Mouse (Mus musculus): Measurements from ENCODE around the gene Tigd4. TPM values are rescaled to one million over a fixed set of nuclear protein-coding genes. Genes with fewer than 3 reads are reported as not detected.

Tigd4 gene
- polyA plus RNA-seq, 1 experiment from 2014 or later: 2.7 TPM

GRCm38 (mm10) chr3:84619056-84619455 is 25.7 kb downstream of the Tigd4 start:
- 95% methylated on average over 7 of the region's 7 CpGs for WGBS
- DNase-seq (ENCODE audit: low spot score): no peak
- no peaks in the 10 kb centered on the region for H3K4me1 ChIP-seq (ENCODE audit: control insufficient read depth, insufficient read depth, low read length)
- H3K4me2 ChIP-seq (ENCODE audit: low read depth, low read length): no peak overlapping the region
- no peaks in the 10 kb centered on the region for H3K27me3 ChIP-seq (replicated peaks; ENCODE audit: control insufficient read depth, insufficient read depth, low read length)
- H3K9ac ChIP-seq (ENCODE audit: low read depth, low read length): no peak overlapping the region
- no peak overlapping the region for H3K4me3 ChIP-seq (ENCODE audit: low read depth, low read length)
- ATAC-seq (ENCODE audit: low read depth): no peak
- no peaks in the 10 kb centered on the region for H3K9me3 ChIP-seq (ENCODE audit: control insufficient read depth, low read length)
- H3K27ac ChIP-seq (replicated peaks; ENCODE audit: low read depth, low read length): no peak overlapping the region
- H3K36me3 ChIP-seq (ENCODE audit: control insufficient read depth, insufficient read depth, low read length): no peaks in the 10 kb centered on the region

GRCm38 (mm10) chr3:84619725-84620124 is 26.4 kb downstream of the Tigd4 start:
- H3K36me3 ChIP-seq (ENCODE audit: control insufficient read depth, insufficient read depth, low read length): no peaks in the 10 kb centered on the region
- H3K27me3 ChIP-seq (replicated peaks; ENCODE audit: control insufficient read depth, insufficient read depth, low read length): no peaks in the 10 kb centered on the region
- WGBS: 91% methylated on average over 6 of the region's 6 CpGs
- no peak for ATAC-seq (ENCODE audit: low read depth)
- H3K4me1 ChIP-seq (ENCODE audit: control insufficient read depth, insufficient read depth, low read length): no peaks in the 10 kb centered on the region
- no peaks in the 10 kb centered on the region for H3K9me3 ChIP-seq (ENCODE audit: control insufficient read depth, low read length)
- no peak overlapping the region for H3K9ac ChIP-seq (ENCODE audit: low read depth, low read length)
- no peak for DNase-seq (ENCODE audit: low spot score)
- H3K4me2 ChIP-seq (ENCODE audit: low read depth, low read length): no peak overlapping the region
- H3K27ac ChIP-seq (replicated peaks; ENCODE audit: low read depth, low read length): no peak overlapping the region
- H3K4me3 ChIP-seq (ENCODE audit: low read depth, low read length): no peak overlapping the region

GRCm38 (mm10) chr3:84622026-84622425 is 28.7 kb downstream of the Tigd4 start:
- 48% methylated on average over 3 of the region's 3 CpGs for WGBS
- H3K4me1 ChIP-seq (ENCODE audit: control insufficient read depth, insufficient read depth, low read length): peaks cover 3% of the 10 kb centered on the region; the same call in 1 of the 2 replicates
- DNase-seq (ENCODE audit: low spot score) (no peak), ATAC-seq (ENCODE audit: low read depth) (no peak)
- no peaks in the 10 kb centered on the region for H3K27me3 ChIP-seq (replicated peaks; ENCODE audit: control insufficient read depth, insufficient read depth, low read length)
- H3K36me3 ChIP-seq (ENCODE audit: control insufficient read depth, insufficient read depth, low read length): no peaks in the 10 kb centered on the region
- H3K27ac ChIP-seq (replicated peaks; ENCODE audit: low read depth, low read length): no peak overlapping the region
- H3K4me2 ChIP-seq (ENCODE audit: low read depth, low read length): no peak overlapping the region
- no peak overlapping the region for H3K4me3 ChIP-seq (ENCODE audit: low read depth, low read length)
- no peak overlapping the region for H3K9ac ChIP-seq (ENCODE audit: low read depth, low read length)
- no peaks in the 10 kb centered on the region for H3K9me3 ChIP-seq (ENCODE audit: control insufficient read depth, low read length)

GRCm38 (mm10) chr3:84631586-84631985 is 38.2 kb downstream of the Tigd4 start:
- Histone ChIP-seq H3K9me3 (ENCODE audit: control insufficient read depth, low read length) (no peaks in the 10 kb centered on the region), H3K27ac (replicated peaks; ENCODE audit: low read depth, low read length) (no peak overlapping the region), H3K4me3 (ENCODE audit: low read depth, low read length) (no peak overlapping the region), H3K36me3 (ENCODE audit: control insufficient read depth, insufficient read depth, low read length) (no peaks in the 10 kb centered on the region), H3K27me3 (replicated peaks; ENCODE audit: control insufficient read depth, insufficient read depth, low read length) (no peaks in the 10 kb centered on the region), H3K4me2 (ENCODE audit: low read depth, low read length) (no peak overlapping the region), H3K9ac (ENCODE audit: low read depth, low read length) (no peak overlapping the region), H3K4me1 (ENCODE audit: control insufficient read depth, insufficient read depth, low read length) (no peaks in the 10 kb centered on the region)
- no peak for ATAC-seq (ENCODE audit: low read depth)
- no peak for DNase-seq (ENCODE audit: low spot score)
- 92% methylated on average over 9 of the region's 9 CpGs for WGBS

GRCm38 (mm10) chr3:84637095-84637494 is 43.7 kb downstream of the Tigd4 start:
- WGBS: 75% methylated on average over 6 of the region's 6 CpGs
- H3K4me2 ChIP-seq (ENCODE audit: low read depth, low read length): no peak overlapping the region
- DNase-seq (ENCODE audit: low spot score) (no peak), ATAC-seq (ENCODE audit: low read depth) (no peak)
- no peak overlapping the region for H3K9ac ChIP-seq (ENCODE audit: low read depth, low read length)
- no peak overlapping the region for H3K4me3 ChIP-seq (ENCODE audit: low read depth, low read length)
- no peak overlapping the region for H3K27ac ChIP-seq (replicated peaks; ENCODE audit: low read depth, low read length)
- H3K27me3 ChIP-seq (replicated peaks; ENCODE audit: control insufficient read depth, insufficient read depth, low read length): no peaks in the 10 kb centered on the region
- no peaks in the 10 kb centered on the region for H3K36me3 ChIP-seq (ENCODE audit: control insufficient read depth, insufficient read depth, low read length)
- no peaks in the 10 kb centered on the region for H3K9me3 ChIP-seq (ENCODE audit: control insufficient read depth, low read length)
- H3K4me1 ChIP-seq (ENCODE audit: control insufficient read depth, insufficient read depth, low read length): peaks cover 6% of the 10 kb centered on the region; the same call in 1 of the 2 replicates

- H3K9me3 ChIP-seq (ENCODE audit: control insufficient read depth, low read length): no peaks in the 10 kb centered on the region
- ATAC-seq (ENCODE audit: low read depth): peak; percentile 71; the same call in 1 of the 2 replicates
- WGBS: 65% methylated on average over 12 of the region's 12 CpGs
- peaks cover 6% of the 10 kb centered on the region; the same call in 1 of the 2 replicates for H3K4me1 ChIP-seq (ENCODE audit: control insufficient read depth, insufficient read depth, low read length)
- no peak overlapping the region for H3K4me2 ChIP-seq (ENCODE audit: low read depth, low read length)
- H3K27ac ChIP-seq (replicated peaks; ENCODE audit: low read depth, low read length): no peak overlapping the region; the same call in none of the 2 replicates
- H3K27me3 ChIP-seq (replicated peaks; ENCODE audit: control insufficient read depth, insufficient read depth, low read length): no peaks in the 10 kb centered on the region
- DNase-seq (ENCODE audit: low spot score): peak; percentile 72
- no peaks in the 10 kb centered on the region for H3K36me3 ChIP-seq (ENCODE audit: control insufficient read depth, insufficient read depth, low read length)
- no peak overlapping the region for H3K4me3 ChIP-seq (ENCODE audit: low read depth, low read length)
- H3K9ac ChIP-seq (ENCODE audit: low read depth, low read length): no peak overlapping the region
Observed at GRCm38 (mm10) chr3:84637890-84638578, 44.7 kb downstream of the Tigd4 start.

GRCm38 (mm10) chr3:84638858-84639257 is 45.5 kb downstream of the Tigd4 start:
- H3K27ac ChIP-seq (replicated peaks; ENCODE audit: low read depth, low read length): no peak overlapping the region
- no peaks in the 10 kb centered on the region for H3K9me3 ChIP-seq (ENCODE audit: control insufficient read depth, low read length)
- no peak overlapping the region for H3K4me3 ChIP-seq (ENCODE audit: low read depth, low read length)
- 82% methylated on average over 4 of the region's 4 CpGs for WGBS
- no peaks in the 10 kb centered on the region for H3K36me3 ChIP-seq (ENCODE audit: control insufficient read depth, insufficient read depth, low read length)
- no peaks in the 10 kb centered on the region for H3K27me3 ChIP-seq (replicated peaks; ENCODE audit: control insufficient read depth, insufficient read depth, low read length)
- no peak overlapping the region for H3K9ac ChIP-seq (ENCODE audit: low read depth, low read length)
- no peak for DNase-seq (ENCODE audit: low spot score)
- peaks cover 6% of the 10 kb centered on the region; the same call in 1 of the 2 replicates for H3K4me1 ChIP-seq (ENCODE audit: control insufficient read depth, insufficient read depth, low read length)
- no peak overlapping the region for H3K4me2 ChIP-seq (ENCODE audit: low read depth, low read length)
- no peak for ATAC-seq (ENCODE audit: low read depth)

GRCm38 (mm10) chr3:84639767-84640500 is 46.6 kb downstream of the Tigd4 start:
- H3K27ac ChIP-seq (replicated peaks; ENCODE audit: low read depth, low read length): no peak overlapping the region
- no peak overlapping the region for H3K4me3 ChIP-seq (ENCODE audit: low read depth, low read length)
- H3K9me3 ChIP-seq (ENCODE audit: control insufficient read depth, low read length): no peaks in the 10 kb centered on the region
- H3K4me1 ChIP-seq (ENCODE audit: control insufficient read depth, insufficient read depth, low read length): peaks cover 6% of the 10 kb centered on the region; the same call in 1 of the 2 replicates
- H3K27me3 ChIP-seq (replicated peaks; ENCODE audit: control insufficient read depth, insufficient read depth, low read length): no peaks in the 10 kb centered on the region
- DNase-seq (ENCODE audit: low spot score): no peak
- no peak overlapping the region for H3K9ac ChIP-seq (ENCODE audit: low read depth, low read length)
- no peak for ATAC-seq (ENCODE audit: low read depth)
- 45% methylated on average over 11 of the region's 11 CpGs for WGBS
- no peak overlapping the region for H3K4me2 ChIP-seq (ENCODE audit: low read depth, low read length)
- H3K36me3 ChIP-seq (ENCODE audit: control insufficient read depth, insufficient read depth, low read length): no peaks in the 10 kb centered on the region
